Mouse (Mus musculus): ENCODE measurements at regions not wholly inside any gene's neighbourhood (a gene's known extent, or its start where the extent isn't known, plus 50 kb on each side); places are given as distances from the start of the nearest gene placed in this dataset.
"Not testable (repeated sequence)": the region's sequence is repeated elsewhere in the genome, so short reads cannot be mapped to it uniquely, and the experiment has no call there.

DNA sequence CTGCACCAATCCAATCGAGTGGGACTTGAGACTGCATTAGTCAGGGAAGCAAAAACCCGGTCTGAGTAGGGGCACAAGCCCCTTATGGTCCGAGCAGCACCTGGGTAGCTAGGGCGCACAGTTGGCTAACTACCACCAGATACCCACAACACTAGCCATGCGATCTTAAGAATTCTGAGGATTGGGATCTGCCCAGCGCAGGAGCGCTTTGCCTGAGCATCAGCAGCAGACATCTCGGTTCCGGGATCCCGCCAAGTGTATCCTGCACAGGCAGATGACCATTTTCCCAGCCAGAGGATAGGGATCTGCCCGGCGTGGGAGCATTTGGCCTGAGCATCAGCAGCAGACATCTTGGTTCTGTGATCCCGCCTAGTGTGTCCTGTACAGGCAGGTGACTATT is 61.7 kb downstream of the Gm7951 start:
- H3K4me3 ChIP-seq; H3K27ac ChIP-seq; intact Hi-C loops (cut with DNase I): not testable (repeated sequence)
- DNase-seq, result peak; percentile 3

All from gastrocnemius, adult 2 months (tissue).